Mouse (Mus musculus): Measurements from ENCODE around the gene Stn1.

GRCm38 (mm10) chr19:47531309-47531708 is 6.0 kb downstream of the Stn1 start:
- TF ChIP-seq CTCF (IDR thresholded peaks at IDR 0.05; ENCODE audit: borderline replicate concordance, extremely low read depth, insufficient read depth, insufficient read length) (no peak), POLR2A (IDR thresholded peaks at IDR 0.05; ENCODE audit: borderline replicate concordance, extremely low read depth, insufficient read depth, insufficient read length, poor library complexity, severe bottlenecking) (no peak)

Measured in brain, embryonic 14.5 days (tissue).